In the genomic region with DNA sequence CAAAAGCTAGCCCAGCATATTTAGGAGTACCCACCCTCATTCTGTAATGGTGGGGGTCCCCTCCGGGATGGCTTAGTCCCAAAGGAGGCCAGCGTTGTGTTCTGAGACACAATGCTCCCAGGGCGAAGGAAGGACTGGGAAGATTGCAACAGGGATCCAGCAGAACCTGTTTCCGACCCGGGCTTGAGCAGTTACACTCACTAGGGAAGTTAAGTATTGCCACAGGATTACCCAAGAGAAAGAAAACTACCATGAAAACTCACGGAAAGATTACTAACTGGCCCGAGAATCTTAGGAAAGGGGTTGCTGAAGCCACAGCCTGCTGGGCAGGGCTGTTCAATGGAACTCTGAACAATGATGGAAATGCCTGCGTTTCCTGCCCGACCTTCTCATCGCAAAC, we compare ENCODE assay signal across 9 mouse cellular contexts. TPM values are rescaled to one million over a fixed set of nuclear protein-coding genes. Genes with fewer than 3 reads are reported as not detected.
DNase-seq lines count a peak whose midpoint lies in the region; ATAC-seq and TF ChIP-seq lines count a peak whose summit lies in the region.
"Had no signal": no experiment of that assay in that cellular context is flagged by ENCODE, and none has a peak within 500 bp of the region (broad histone marks: within the 10 kb centered on the region; RNA-seq: fewer than 3 reads in every experiment).

No protein-coding gene starts in this region.

- no peaks in the 10 kb centered on the region for H3K9me3 ChIP-seq in embryonic facial prominence, embryonic 11.5 days (replicated peaks; ENCODE audit: control insufficient read depth, low read length)
- no peaks in the 10 kb centered on the region for H3K9me3 ChIP-seq in intestine, embryonic 14.5 days (ENCODE audit: control insufficient read depth, low read length)
- no peaks in the 10 kb centered on the region for H3K9me3 ChIP-seq in midbrain, embryonic 12.5 days

- peak overlapping the region; percentile 24 for H3K4me2 ChIP-seq in embryonic facial prominence, embryonic 11.5 days (ENCODE audit: low read depth, low read length)
- peak overlapping the region; percentile 92 for H3K4me2 ChIP-seq in intestine, embryonic 14.5 days (ENCODE audit: low read length)
- peak overlapping the region; percentile 91 for H3K4me2 ChIP-seq in midbrain, embryonic 12.5 days (replicated peaks)

- no peak for TF ChIP-seq CTCF in gastrocnemius, adult 2 months (IDR thresholded peaks at IDR 0.05)

- H3K4me1 ChIP-seq in embryonic facial prominence, embryonic 11.5 days (ENCODE audit: control insufficient read depth, insufficient read depth, low read length) = peaks cover 9% of the 10 kb centered on the region
- peaks cover 78% of the 10 kb centered on the region for H3K4me1 ChIP-seq in intestine, embryonic 14.5 days (replicated peaks; ENCODE audit: control insufficient read depth, insufficient read depth, low read length)
- H3K4me1 ChIP-seq in midbrain, embryonic 12.5 days = peaks cover 70% of the 10 kb centered on the region

- H3K4me3 ChIP-seq in gastrocnemius, adult 2 months = peak overlapping the region; percentile 78
- peak overlapping the region; percentile 82; the same call in 1 of the 2 replicates for H3K4me3 ChIP-seq in embryonic facial prominence, embryonic 11.5 days (ENCODE audit: low read depth, low read length)
- H3K4me3 ChIP-seq in intestine, embryonic 14.5 days (ENCODE audit: low read depth, low read length) = peak overlapping the region; percentile 78
- H3K4me3 ChIP-seq in midbrain, embryonic 12.5 days = 0 out of 2 replicates have a peak overlapping the region, but pooled peaks have one; percentile 12

- WGBS in embryonic facial prominence, embryonic 11.5 days = 39% methylated on average over 10 of the region's 10 CpGs
- 54% methylated on average over 10 of the region's 10 CpGs for WGBS in intestine, embryonic 14.5 days
- WGBS in midbrain, embryonic 12.5 days = 30% methylated on average over 10 of the region's 10 CpGs

- DNase-seq in gastrocnemius, adult 2 months = no peak
- DNase-seq in gastrocnemius, postnatal 4 days (ENCODE audit: low spot score in 2 of 2) = no peak
- no peak for DNase-seq in embryonic facial prominence, embryonic 11.5 days (ENCODE audit: low spot score)
- no peak for DNase-seq in intestine, embryonic 14.5 days (ENCODE audit: low spot score)
- no peak for DNase-seq in MN1 (ENCODE audit: low spot score)
- DNase-seq in ovary, postnatal 14 days (ENCODE audit: low spot score) = no peak

- no peaks in the 10 kb centered on the region for H3K27me3 ChIP-seq in embryonic facial prominence, embryonic 11.5 days (ENCODE audit: control insufficient read depth, insufficient read depth, low read length)
- H3K27me3 ChIP-seq in intestine, embryonic 14.5 days (replicated peaks; ENCODE audit: control insufficient read depth, insufficient read depth, low read length) = no peaks in the 10 kb centered on the region
- 0 out of 2 replicates have a peak, but pooled peaks cover 4% of the 10 kb centered on the region for H3K27me3 ChIP-seq in midbrain, embryonic 12.5 days

- H3K36me3 ChIP-seq in embryonic facial prominence, embryonic 11.5 days (replicated peaks; ENCODE audit: control insufficient read depth, insufficient read depth, low read depth, low read length) = no peaks in the 10 kb centered on the region
- H3K36me3 ChIP-seq in intestine, embryonic 14.5 days (ENCODE audit: control insufficient read depth, insufficient read depth, low read length) = peaks cover 16% of the 10 kb centered on the region; the same call in 1 of the 2 replicates
- no peaks in the 10 kb centered on the region for H3K36me3 ChIP-seq in midbrain, embryonic 12.5 days

- H3K27ac ChIP-seq in gastrocnemius, adult 2 months = peak overlapping the region; percentile 98
- no peak overlapping the region for H3K27ac ChIP-seq in embryonic facial prominence, embryonic 11.5 days (replicated peaks; ENCODE audit: low read depth, low read length)
- H3K27ac ChIP-seq in intestine, embryonic 14.5 days (ENCODE audit: low read depth) = no peak overlapping the region
- no peak overlapping the region for H3K27ac ChIP-seq in midbrain, embryonic 12.5 days (replicated peaks)

- intact Hi-C loops in gastrocnemius, adult 2 months (cut with DNase I) = loop anchor here (2.0 to 10.0 kb wide), 2 partner anchors 17 to 119 kb away; no protein-coding TSS in a partner anchor

- no peak for ATAC-seq in embryonic facial prominence, embryonic 11.5 days (replicated peaks; ENCODE audit: insufficient number of reproducible peaks, low FRiP score, low TSS enrichment, low read depth)
- no peak for ATAC-seq in intestine, embryonic 14.5 days (replicated peaks; ENCODE audit: low FRiP score, low TSS enrichment, low read depth)
- ATAC-seq in midbrain, embryonic 12.5 days (ENCODE audit: low FRiP score, low read depth) = no peak
- ATAC-seq in frontal cortex, adult (ENCODE audit: low TSS enrichment) = no peak

- H3K9ac ChIP-seq in embryonic facial prominence, embryonic 11.5 days (replicated peaks; ENCODE audit: low read length) = no peak overlapping the region
- no peak overlapping the region for H3K9ac ChIP-seq in intestine, embryonic 14.5 days (ENCODE audit: low read length)
- H3K9ac ChIP-seq in midbrain, embryonic 12.5 days (replicated peaks) = no peak overlapping the region

RNA-seq across cellular contexts. Expression of a gene that starts 4.5 kb away (rescaled TPM):
- 10 to 100 TPM in 1 of 2 experiments, 1 to 10 TPM in 1; 9.2 to 13.6 TPM for total RNA-seq in gastrocnemius, adult 2 months (2021)
- total RNA-seq in gastrocnemius, postnatal 4 days (2021) = 10 to 100 TPM; 30.7 to 36.4 TPM
- 33.3 and 34.7 TPM in 2 replicates for polyA plus RNA-seq in embryonic facial prominence, embryonic 11.5 days (2014; fragmentation: Nextera tagmentation; extraction: Ambion mirVana)
- polyA plus RNA-seq in intestine, embryonic 14.5 days (2014; fragmentation: Nextera tagmentation; extraction: Ambion mirVana) = 21.3 and 24.0 TPM in 2 replicates
- polyA plus RNA-seq in midbrain, embryonic 12.5 days (2016; fragmentation: Nextera tagmentation; extraction: Ambion mirVana) = 20.8 and 21.8 TPM in 2 replicates

RNA-seq across cellular contexts. Expression of a gene that starts 49.6 kb away (rescaled TPM):
- 10 to 100 TPM; 45.0 to 51.6 TPM for total RNA-seq in gastrocnemius, adult 2 months (2021)
- 10 to 100 TPM; 79.4 to 87.2 TPM for total RNA-seq in gastrocnemius, postnatal 4 days (2021)
- 0.66 and 1.4 TPM in 2 replicates for polyA plus RNA-seq in embryonic facial prominence, embryonic 11.5 days (2014; fragmentation: Nextera tagmentation; extraction: Ambion mirVana)
- polyA plus RNA-seq in intestine, embryonic 14.5 days (2014; fragmentation: Nextera tagmentation; extraction: Ambion mirVana) = not detected in 2 replicates
- 0.31 TPM in 1 of 2 replicates, not detected in the other for polyA plus RNA-seq in midbrain, embryonic 12.5 days (2016; fragmentation: Nextera tagmentation; extraction: Ambion mirVana)
- polyA plus RNA-seq: C2C12 had no signal

Comparison
In these comparisons a context has a peak if more than half of its experiments do, and no peak if none do; other contexts are left out.
1. H3K4me3 ChIP-seq: peak in every context shown above with its lines; median percentile 82 in embryonic facial prominence, embryonic 11.5 days; 78 in gastrocnemius, adult 2 months; 78 in intestine, embryonic 14.5 days; 12 in midbrain, embryonic 12.5 days.
2. H3K4me2 ChIP-seq: peak in every context shown above with its lines; median percentile 92 in intestine, embryonic 14.5 days; 91 in midbrain, embryonic 12.5 days; 24 in embryonic facial prominence, embryonic 11.5 days.